Comparison of ENCODE assay signal across 12 mouse cellular contexts in the genomic region with DNA sequence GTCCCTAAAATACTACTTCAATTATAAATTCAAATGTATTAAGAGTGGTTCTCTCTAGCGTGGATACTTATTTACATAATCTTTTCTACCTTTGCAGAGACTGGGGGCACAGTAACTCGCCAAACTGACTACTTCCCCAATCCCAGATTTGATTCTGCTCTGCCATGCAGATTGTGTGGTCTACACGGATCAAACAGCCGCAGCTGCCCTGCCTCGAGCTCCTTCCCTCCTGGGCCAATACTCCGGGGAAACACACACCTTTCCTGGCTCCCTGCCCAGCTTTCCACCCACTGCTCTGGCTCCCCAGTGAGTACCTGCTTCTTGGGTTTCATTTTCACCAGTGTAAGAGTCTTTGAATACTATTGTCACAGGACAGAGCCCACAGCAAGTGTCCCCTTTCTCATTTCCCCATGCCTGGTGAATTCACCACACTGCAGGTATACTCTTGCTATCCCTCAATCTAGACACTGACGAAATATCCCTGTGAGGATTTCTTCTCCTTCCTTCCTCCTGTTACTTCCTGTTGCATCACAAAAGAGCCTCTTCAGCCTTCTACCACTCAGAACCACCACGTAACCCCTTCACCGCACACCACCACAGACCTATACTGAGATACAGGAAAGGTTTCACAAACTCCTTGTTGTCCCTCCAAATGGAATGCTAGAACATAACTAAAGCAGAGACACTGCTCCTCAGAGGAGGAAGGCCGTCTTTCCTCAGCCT.
DNase-seq lines count a peak whose midpoint lies in the region; ATAC-seq and TF ChIP-seq lines count a peak whose summit lies in the region.
"Had no signal": no experiment of that assay in that cellular context is flagged by ENCODE, and none has a peak within 500 bp of the region (broad histone marks: within the 10 kb centered on the region; RNA-seq: fewer than 3 reads in every experiment).

No protein-coding gene starts in this region.

- no peaks in the 10 kb centered on the region for H3K9me3 ChIP-seq in limb, embryonic 12.5 days
- no peaks in the 10 kb centered on the region for H3K9me3 ChIP-seq in limb, embryonic 10.5 days (replicated peaks)
- no peaks in the 10 kb centered on the region for H3K9me3 ChIP-seq in MEL (replicated peaks; ENCODE audit: insufficient read depth, low read length)
- H3K9me3 ChIP-seq in forebrain, embryonic 14.5 days (replicated peaks; ENCODE audit: control insufficient read depth, low read length), result no peaks in the 10 kb centered on the region
- H3K9me3 ChIP-seq: G1E; neural tube, embryonic 13.5 days had no signal

- no peak overlapping the region for H3K4me3 ChIP-seq in limb, embryonic 12.5 days (replicated peaks)
- no peak overlapping the region for H3K4me3 ChIP-seq in limb, embryonic 10.5 days
- H3K4me3 ChIP-seq in MEL (ENCODE audit: control insufficient read depth in 1 of 2, insufficient read depth in 1 of 2, low read depth in 2 of 2, low read length in 2 of 2), result no peak overlapping the region
- no peak overlapping the region for H3K4me3 ChIP-seq in macrophage (ENCODE audit: inconsistent target)
- H3K4me3 ChIP-seq in forebrain, embryonic 14.5 days (ENCODE audit: low read depth, low read length), result no peak overlapping the region
- H3K4me3 ChIP-seq: heart, adult 2 months; neural tube, embryonic 13.5 days had no signal

- no peak for DNase-seq in limb, embryonic 10.5 days (ENCODE audit: low spot score)
- peak; percentile 21 for DNase-seq in MEL (ENCODE audit: low read depth, low spot score)
- peak; percentile 24 for DNase-seq in kidney, adult 9 months
- no peak for DNase-seq in adrenal gland, postnatal 14 days
- no peak for DNase-seq in gastrocnemius, postnatal 4 days (ENCODE audit: low spot score in 2 of 2)
- no peak for DNase-seq in forebrain, embryonic 14.5 days (ENCODE audit: low spot score)
- DNase-seq: heart, adult 2 months had no signal

- no peaks in the 10 kb centered on the region for H3K27me3 ChIP-seq in limb, embryonic 12.5 days
- no peaks in the 10 kb centered on the region for H3K27me3 ChIP-seq in limb, embryonic 10.5 days (ENCODE audit: low read depth, poor library complexity, severe bottlenecking)
- no peaks in the 10 kb centered on the region for H3K27me3 ChIP-seq in MEL (ENCODE audit: control insufficient read depth in 1 of 2, insufficient read depth in 2 of 2, low read length in 2 of 2)
- H3K27me3 ChIP-seq in forebrain, embryonic 14.5 days (replicated peaks; ENCODE audit: control insufficient read depth, insufficient read depth, low read length), result no peaks in the 10 kb centered on the region
- H3K27me3 ChIP-seq: neural tube, embryonic 13.5 days had no signal

- TF ChIP-seq POLR2A in MEL (IDR thresholded peaks at IDR 0.05; ENCODE audit: control insufficient read depth in 1 of 2, insufficient read depth in 1 of 2, low read depth in 1 of 2, low read length in 2 of 2, poor library complexity in 1 of 2), result no peak

- peaks cover 4% of the 10 kb centered on the region for H3K4me1 ChIP-seq in limb, embryonic 12.5 days (replicated peaks)
- H3K4me1 ChIP-seq in limb, embryonic 10.5 days, result no peaks in the 10 kb centered on the region
- peaks cover 0 to 3% of the 10 kb centered on the region in 2 experiments; a peak in 2 of 4 replicates for H3K4me1 ChIP-seq in MEL (ENCODE audit: control insufficient read depth in 1 of 2, insufficient read depth in 2 of 2, low read length in 2 of 2)
- H3K4me1 ChIP-seq in forebrain, embryonic 14.5 days (ENCODE audit: control insufficient read depth, insufficient read depth, low read length), result no peaks in the 10 kb centered on the region
- H3K4me1 ChIP-seq: neural tube, embryonic 13.5 days had no signal

- no peak overlapping the region for H3K4me2 ChIP-seq in limb, embryonic 12.5 days
- no peak overlapping the region for H3K4me2 ChIP-seq in forebrain, embryonic 14.5 days (ENCODE audit: low read length)
- H3K4me2 ChIP-seq: neural tube, embryonic 13.5 days had no signal

- TF ChIP-seq CTCF in MEL (IDR thresholded peaks at IDR 0.05 in 2 of 3, conservative IDR thresholded peaks at IDR 0.05 in 1 of 3; ENCODE audit: control insufficient read depth in 1 of 3, insufficient read depth in 1 of 3, low read depth in 2 of 3, low read length in 3 of 3, poor library complexity in 1 of 3, severe bottlenecking in 1 of 3), result no peak

- H3K36me3 ChIP-seq in limb, embryonic 12.5 days, result 0 out of 2 replicates have a peak, but pooled peaks cover 4% of the 10 kb centered on the region
- peaks cover 14% of the 10 kb centered on the region; the same call in 1 of the 2 replicates for H3K36me3 ChIP-seq in limb, embryonic 10.5 days
- H3K36me3 ChIP-seq in MEL (ENCODE audit: control insufficient read depth in 1 of 2, insufficient read depth in 2 of 2, low read length in 2 of 2) (peaks cover 6 to 7% of the 10 kb centered on the region in 2 experiments), macrophage (ENCODE audit: inconsistent target) (peaks cover 25% of the 10 kb centered on the region; the same call in 1 of the 2 replicates)
- H3K36me3 ChIP-seq in forebrain, embryonic 14.5 days (ENCODE audit: control insufficient read depth, insufficient read depth, low read length), result peaks cover 20% of the 10 kb centered on the region

- 69% methylated on average over 10 of the region's 10 CpGs for WGBS in limb, embryonic 12.5 days
- WGBS in limb, embryonic 10.5 days, result 78% methylated on average over 10 of the region's 10 CpGs
- WGBS in macrophage (ENCODE audit: missing documents), result 14% methylated on average over 10 of the region's 10 CpGs
- 71% methylated on average over 10 of the region's 10 CpGs for WGBS in forebrain, embryonic 14.5 days

- TF ChIP-seq EP300 in MEL (IDR thresholded peaks at IDR 0.05; ENCODE audit: low read depth in 1 of 2, low read length in 2 of 2), result no peak

- ATAC-seq in limb, embryonic 12.5 days (ENCODE audit: insufficient number of reproducible peaks, insufficient read depth, low FRiP score, low TSS enrichment, low read depth), result no peak
- ATAC-seq in forebrain, embryonic 14.5 days, result no peak

- 0 out of 2 replicates have a peak overlapping the region, but pooled peaks have one; percentile 4 for H3K27ac ChIP-seq in limb, embryonic 12.5 days
- H3K27ac ChIP-seq in limb, embryonic 10.5 days, result no peak overlapping the region
- no peak overlapping the region; the same call in 1 of the 2 replicates for H3K27ac ChIP-seq in MEL (ENCODE audit: control insufficient read depth, low read depth, low read length)
- H3K27ac ChIP-seq in macrophage, result 0 out of 2 replicates have a peak overlapping the region, but pooled peaks have one; percentile 7
- no peak overlapping the region for H3K27ac ChIP-seq in forebrain, embryonic 14.5 days (ENCODE audit: low read depth, low read length)
- H3K27ac ChIP-seq: heart, adult 2 months; kidney, postnatal 0 days; neural tube, embryonic 13.5 days had no signal

- TF ChIP-seq RAD21 in MEL (IDR thresholded peaks at IDR 0.05; ENCODE audit: low read depth, low read length), result no peak

- no peak overlapping the region for H3K9ac ChIP-seq in limb, embryonic 12.5 days (replicated peaks)
- no peak overlapping the region for H3K9ac ChIP-seq in MEL (ENCODE audit: control insufficient read depth, low read depth, low read length, poor library complexity, severe bottlenecking)
- H3K9ac ChIP-seq in forebrain, embryonic 14.5 days (ENCODE audit: low read length), result no peak overlapping the region
- H3K9ac ChIP-seq: neural tube, embryonic 13.5 days had no signal

- H3K79me2 ChIP-seq in MEL (ENCODE audit: control insufficient read depth, insufficient read depth, low read length, poor library complexity) (no peaks in the 10 kb centered on the region), macrophage (ENCODE audit: inconsistent target) (no peaks in the 10 kb centered on the region)

TF ChIP-seq in MEL, 35 proteins besides CTCF, POLR2A, EP300 and RAD21:
- TF ChIP-seq ZC3H11A (IDR thresholded peaks at IDR 0.05; ENCODE audit: low read depth, low read length), result no peak
TF ChIP-seq in MEL: peak in this region for 0.

Comparison
In these comparisons a context has a peak if more than half of its experiments do, and no peak if none do; other contexts are left out.
1. H3K27ac ChIP-seq: peak in limb, embryonic 12.5 days (single experiment) and macrophage (single experiment); none in limb, embryonic 10.5 days (single experiment), MEL (single experiment) and forebrain, embryonic 14.5 days (single experiment).
2. DNase-seq: peak in MEL (single experiment) and kidney, adult 9 months (single experiment); none in limb, embryonic 10.5 days (single experiment), adrenal gland, postnatal 14 days (single experiment), gastrocnemius, postnatal 4 days (0 of 2) and forebrain, embryonic 14.5 days (single experiment).